Mouse (Mus musculus): ENCODE measurements around the gene Nt5c.
"Not testable (repeated sequence)": the region's sequence is repeated elsewhere in the genome, so short reads cannot be mapped to it uniquely, and the experiment has no call there.

The Nt5c gene

GRCm38 (mm10) chr11:115510507-115510888 lies 18.8 kb upstream of the Nt5c start:
- no peak for DNase-seq (ENCODE audit: low read depth, low spot score)

- peak; percentile 45 for DNase-seq (ENCODE audit: low read depth, low spot score)
Observed at GRCm38 (mm10) chr11:115509773-115510506, 18.3 kb upstream of the Nt5c start.

- no peak for DNase-seq (ENCODE audit: low read depth, low spot score)
Observed at GRCm38 (mm10) chr11:115508061-115508460, 16.4 kb upstream of the Nt5c start.

GRCm38 (mm10) chr11:115506586-115506985 lies 14.9 kb upstream of the Nt5c start:
- no peak for DNase-seq (ENCODE audit: low read depth, low spot score)

- DNase-seq (ENCODE audit: low read depth, low spot score) = no peak
Observed at GRCm38 (mm10) chr11:115502636-115503035, 11.0 kb upstream of the Nt5c start.

- not testable (repeated sequence) for DNase-seq (ENCODE audit: low read depth, low spot score)
Observed at GRCm38 (mm10) chr11:115496559-115496958, 4.9 kb upstream of the Nt5c start.

- peak; percentile 20 for DNase-seq (ENCODE audit: low read depth, low spot score)
Observed at GRCm38 (mm10) chr11:115492387-115492786, 725 bp upstream of the Nt5c start.

- DNase-seq (ENCODE audit: low read depth, low spot score) = no peak
Observed at GRCm38 (mm10) chr11:115490441-115491355, 964 bp downstream of the Nt5c start.

GRCm38 (mm10) chr11:115488551-115489104 lies 3.0 kb downstream of the Nt5c start:
- DNase-seq (ENCODE audit: low read depth, low spot score) = no peak

GRCm38 (mm10) chr11:115485155-115485554 lies 6.5 kb downstream of the Nt5c start:
- DNase-seq (ENCODE audit: low read depth, low spot score) = no peak

GRCm38 (mm10) chr11:115483726-115484125 lies 7.9 kb downstream of the Nt5c start:
- peak; percentile 88 for DNase-seq (ENCODE audit: low read depth, low spot score)

GRCm38 (mm10) chr11:115483278-115483677 lies 8.4 kb downstream of the Nt5c start:
- no peak for DNase-seq (ENCODE audit: low read depth, low spot score)

- DNase-seq (ENCODE audit: low read depth, low spot score) = no peak
Observed at GRCm38 (mm10) chr11:115481553-115482259, 10.0 kb downstream of the Nt5c start.

GRCm38 (mm10) chr11:115478296-115478938 lies 13.2 kb downstream of the Nt5c start:
- DNase-seq (ENCODE audit: low read depth, low spot score) = no peak

- DNase-seq (ENCODE audit: low read depth, low spot score) = not testable (repeated sequence)
Observed at GRCm38 (mm10) chr11:115477388-115477787, 14.3 kb downstream of the Nt5c start.

- DNase-seq (ENCODE audit: low read depth, low spot score) = not testable (repeated sequence)
Observed at GRCm38 (mm10) chr11:115476630-115477029, 15.0 kb downstream of the Nt5c start.

GRCm38 (mm10) chr11:115475758-115476237 lies 15.9 kb downstream of the Nt5c start:
- peak; percentile 26 for DNase-seq (ENCODE audit: low read depth, low spot score)

GRCm38 (mm10) chr11:115475025-115475757 lies 16.5 kb downstream of the Nt5c start, which contains the start of gene Armc7:
TSS of gene Armc7 (plus strand) at chr11:115475667.
- peak; percentile 99 for DNase-seq (ENCODE audit: low read depth, low spot score)

- peak; percentile 99 for DNase-seq (ENCODE audit: low read depth, low spot score)
Observed at GRCm38 (mm10) chr11:115473626-115474275, 17.9 kb downstream of the Nt5c start.

- no peak for DNase-seq (ENCODE audit: low read depth, low spot score)
Observed at GRCm38 (mm10) chr11:115472183-115472582, 19.5 kb downstream of the Nt5c start.

Data from 3T3-L1 (cell line).